Mouse (Mus musculus) ES-E14 (cell line): ENCODE results near the gene Cd163l1.

Experiments used
- CHD2 ChIP-seq: IDR thresholded peaks from 2 replicates; pipeline ENCODE4 v1.6.1; 2014; ENCODE audit warnings: mild to moderate bottlenecking, low read depth, low read length, inconsistent platforms
- HCFC1 ChIP-seq: IDR thresholded peaks from 2 replicates; pipeline ENCODE4 v1.6.1; 2012; ENCODE audit warnings: low read length, inconsistent platforms, borderline replicate concordance; ENCODE audit not compliant: insufficient read depth
- MAFK ChIP-seq: IDR thresholded peaks from 2 replicates; pipeline ENCODE4 v1.6.1; 2014; ENCODE audit warnings: mild to moderate bottlenecking, low read depth, low read length, inconsistent platforms; ENCODE audit not compliant: insufficient read depth
- ZC3H11A ChIP-seq: IDR thresholded peaks from 2 replicates; pipeline ENCODE4 v1.6.1; 2012; ENCODE audit warnings: low read depth, mild to moderate bottlenecking, inconsistent platforms, low read length, borderline replicate concordance

DNA sequence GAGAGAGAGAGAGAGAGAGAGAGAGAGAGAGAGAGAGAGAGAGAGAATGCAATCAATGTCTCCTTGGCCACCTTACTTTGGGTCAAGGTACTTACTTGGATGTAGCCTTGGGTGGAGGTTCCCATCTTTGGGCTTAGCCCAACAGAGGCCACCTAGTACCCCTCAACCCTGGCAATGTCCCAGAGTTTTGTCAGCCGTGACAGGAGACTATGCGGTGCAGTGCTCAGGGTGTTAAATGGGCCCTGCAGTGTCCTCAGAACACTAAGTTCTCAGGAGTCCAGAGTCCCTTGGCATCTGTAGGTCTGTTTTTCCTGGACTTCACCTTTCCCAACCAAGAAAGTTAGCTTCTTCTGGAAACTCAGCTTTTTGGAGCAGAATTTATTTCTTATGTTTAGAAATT, 38.9 kb upstream of the Cd163l1 start:
- no peak for TF ChIP-seq HCFC1
- TF ChIP-seq MAFK, result no peak
- TF ChIP-seq ZC3H11A, result no peak
- TF ChIP-seq CHD2, result no peak
